ENCODE assay signal across 25 mouse cellular contexts in genomic region chr11:54736903-54737302, GRCm38 (mm10).
"Had no signal": no experiment of that assay in that cellular context is flagged by ENCODE, and none has a peak within 500 bp of the region (broad histone marks: within the 10 kb centered on the region; RNA-seq: fewer than 3 reads in every experiment).

No protein-coding gene starts in this region.

- H3K27ac ChIP-seq: gastrocnemius, adult 2 months; heart, embryonic 10.5 days; hindbrain, embryonic 13.5 days; hindbrain, embryonic 15.5 days; hindbrain, postnatal 0 days; kidney, embryonic 15.5 days; kidney, postnatal 0 days; limb, embryonic 13.5 days; limb, embryonic 15.5 days; liver, embryonic 12.5 days had no signal

- H3K9ac ChIP-seq: heart, embryonic 12.5 days; hindbrain, embryonic 13.5 days; hindbrain, embryonic 15.5 days; kidney, embryonic 15.5 days; limb, embryonic 13.5 days; limb, embryonic 15.5 days; liver, embryonic 12.5 days had no signal

- DNase-seq: gastrocnemius, adult 2 months; gastrocnemius, postnatal 10 days; gastrocnemius, postnatal 25 days; heart, adult 18-20 months; heart, postnatal 10 days; heart, postnatal 36 days; kidney, adult 11 months; kidney, adult 2 months; kidney, adult 9 months; kidney, postnatal 14 days; kidney, postnatal 36 days; layer of hippocampus, adult 9-11 months; layer of hippocampus, postnatal 36 days; left cerebral cortex, postnatal 4 days had no signal

- H3K4me2 ChIP-seq: heart, embryonic 12.5 days; hindbrain, embryonic 13.5 days; hindbrain, embryonic 15.5 days; kidney, embryonic 15.5 days; limb, embryonic 13.5 days; limb, embryonic 15.5 days; liver, embryonic 12.5 days had no signal

- H3K4me3 ChIP-seq: gastrocnemius, adult 2 months; heart, embryonic 10.5 days; heart, embryonic 12.5 days; hindbrain, embryonic 13.5 days; hindbrain, embryonic 15.5 days; kidney, embryonic 15.5 days; limb, embryonic 13.5 days; limb, embryonic 15.5 days; liver, embryonic 12.5 days had no signal

- H3K9me3 ChIP-seq: heart, embryonic 10.5 days; heart, embryonic 12.5 days; hindbrain, embryonic 13.5 days; hindbrain, embryonic 15.5 days; kidney, embryonic 15.5 days; limb, embryonic 13.5 days; limb, embryonic 15.5 days; liver, embryonic 12.5 days had no signal

- ATAC-seq: hindbrain, postnatal 0 days; intestine, embryonic 16.5 days; liver, embryonic 12.5 days had no signal

- H3K27me3 ChIP-seq: heart, embryonic 12.5 days; hindbrain, embryonic 13.5 days; hindbrain, embryonic 15.5 days; kidney, embryonic 15.5 days; limb, embryonic 13.5 days; limb, embryonic 15.5 days; liver, embryonic 12.5 days had no signal

- H3K4me1 ChIP-seq: limb, embryonic 13.5 days; limb, embryonic 15.5 days had no signal
